Mouse (Mus musculus) monocyte, adult 2 months (primary cell): ENCODE data around the gene Apobr.

ENCODE experiments used
- DNase-seq, 2 experiments: peaks; one replicate each; pipeline ENCODE4 v3.0.0; 2022; ENCODE audit warnings: low spot score in 2 of 2, low read depth in 1 of 2

Gene Apobr

GRCm38 (mm10) chr7:126636733-126637520, 52.2 kb downstream of the Apobr start:
- no peak for DNase-seq
